Mouse (Mus musculus): ENCODE measurements around the gene Bpifc. TPM values are rescaled to one million over a fixed set of nuclear protein-coding genes. Genes with fewer than 3 reads are reported as not detected.

Gene Bpifc
- polyA plus RNA-seq, 1 experiment from 2014 or later = not detected

- ATAC-seq (no peak), DNase-seq (no peak)
- Histone ChIP-seq H3K9me3 (ENCODE audit: low read length) (no peaks in the 10 kb centered on the region), H3K27me3 (ENCODE audit: insufficient read depth, low read length) (no peaks in the 10 kb centered on the region), H3K36me3 (replicated peaks; ENCODE audit: insufficient read depth, low read length) (no peaks in the 10 kb centered on the region), H3K4me3 (ENCODE audit: low read depth, low read length) (no peak overlapping the region), H3K4me2 (ENCODE audit: low read depth, low read length) (no peak overlapping the region), H3K27ac (ENCODE audit: low read depth) (no peak overlapping the region), H3K9ac (replicated peaks) (no peak overlapping the region), H3K4me1 (ENCODE audit: insufficient read depth) (no peaks in the 10 kb centered on the region)
- TF ChIP-seq CTCF (IDR thresholded peaks at IDR 0.05; ENCODE audit: low read depth) (no peak), EP300 (IDR thresholded peaks at IDR 0.05; ENCODE audit: low read depth) (no peak)
- WGBS (ENCODE audit: insufficient replicate concordance) = 80% methylated on average over 2 of the region's 2 CpGs
These were observed 2.0 kb downstream of the Bpifc start for GRCm38 (mm10) chr10:86009688-86010087.

DNA sequence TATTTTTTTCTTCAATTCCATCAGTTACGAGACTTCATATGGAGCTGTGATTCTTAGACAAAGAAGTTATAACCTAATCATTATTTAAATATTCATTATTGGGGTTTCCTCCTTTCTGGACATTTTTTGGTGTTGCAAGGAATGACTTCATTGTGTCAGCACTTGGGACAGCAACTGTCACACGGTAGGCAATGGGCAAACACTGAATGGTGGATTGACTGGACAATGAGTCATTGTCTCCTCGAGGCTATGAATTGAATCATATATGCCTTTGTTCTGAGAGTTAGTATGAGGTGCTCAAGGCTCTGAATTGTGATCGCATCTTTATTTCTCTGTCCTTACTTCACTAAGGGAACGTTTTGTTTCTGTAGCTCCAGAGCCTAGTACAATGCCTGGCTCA is 5.2 kb downstream of the Bpifc start:
- no peaks in the 10 kb centered on the region for H3K36me3 ChIP-seq (replicated peaks; ENCODE audit: insufficient read depth, low read length)
- 70% methylated on average over 5 of the region's 5 CpGs for WGBS (ENCODE audit: insufficient replicate concordance)
- no peak for DNase-seq
- no peak overlapping the region for H3K9ac ChIP-seq (replicated peaks)
- H3K27me3 ChIP-seq (ENCODE audit: insufficient read depth, low read length) = no peaks in the 10 kb centered on the region
- H3K9me3 ChIP-seq (ENCODE audit: low read length) = no peaks in the 10 kb centered on the region
- no peak for TF ChIP-seq EP300 (IDR thresholded peaks at IDR 0.05; ENCODE audit: low read depth)
- TF ChIP-seq CTCF (IDR thresholded peaks at IDR 0.05; ENCODE audit: low read depth) = no peak
- H3K27ac ChIP-seq (ENCODE audit: low read depth) = no peak overlapping the region
- no peak for ATAC-seq
- no peak overlapping the region for H3K4me3 ChIP-seq (ENCODE audit: low read depth, low read length)
- no peaks in the 10 kb centered on the region for H3K4me1 ChIP-seq (ENCODE audit: insufficient read depth)
- H3K4me2 ChIP-seq (ENCODE audit: low read depth, low read length) = no peak overlapping the region

- no peak overlapping the region for H3K9ac ChIP-seq (replicated peaks)
- DNase-seq (no peak), ATAC-seq (no peak)
- H3K4me3 ChIP-seq (ENCODE audit: low read depth, low read length) = no peak overlapping the region
- H3K27me3 ChIP-seq (ENCODE audit: insufficient read depth, low read length) = no peaks in the 10 kb centered on the region
- no peak overlapping the region for H3K4me2 ChIP-seq (ENCODE audit: low read depth, low read length)
- no peaks in the 10 kb centered on the region for H3K4me1 ChIP-seq (ENCODE audit: insufficient read depth)
- no peak overlapping the region for H3K27ac ChIP-seq (ENCODE audit: low read depth)
- WGBS (ENCODE audit: insufficient replicate concordance) = 85% methylated on average over 4 of the region's 4 CpGs
- H3K36me3 ChIP-seq (replicated peaks; ENCODE audit: insufficient read depth, low read length) = no peaks in the 10 kb centered on the region
- TF ChIP-seq EP300 (IDR thresholded peaks at IDR 0.05; ENCODE audit: low read depth) (no peak), CTCF (IDR thresholded peaks at IDR 0.05; ENCODE audit: low read depth) (no peak)
- no peaks in the 10 kb centered on the region for H3K9me3 ChIP-seq (ENCODE audit: low read length)
These were observed 11.2 kb downstream of the Bpifc start for GRCm38 (mm10) chr10:86000447-86000846.

GRCm38 (mm10) chr10:85994543-85995104 is 17.1 kb downstream of the Bpifc start:
- 62% methylated on average over 5 of the region's 5 CpGs for WGBS (ENCODE audit: insufficient replicate concordance)
- Histone ChIP-seq H3K4me3 (ENCODE audit: low read depth, low read length) (no peak overlapping the region), H3K36me3 (replicated peaks; ENCODE audit: insufficient read depth, low read length) (no peaks in the 10 kb centered on the region), H3K9me3 (ENCODE audit: low read length) (no peaks in the 10 kb centered on the region), H3K4me2 (ENCODE audit: low read depth, low read length) (no peak overlapping the region), H3K4me1 (ENCODE audit: insufficient read depth) (no peaks in the 10 kb centered on the region), H3K27me3 (ENCODE audit: insufficient read depth, low read length) (no peaks in the 10 kb centered on the region), H3K9ac (replicated peaks) (no peak overlapping the region), H3K27ac (ENCODE audit: low read depth) (no peak overlapping the region)
- ATAC-seq (no peak), DNase-seq (no peak)
- TF ChIP-seq EP300 (IDR thresholded peaks at IDR 0.05; ENCODE audit: low read depth) (no peak), CTCF (IDR thresholded peaks at IDR 0.05; ENCODE audit: low read depth) (no peak)

DNA sequence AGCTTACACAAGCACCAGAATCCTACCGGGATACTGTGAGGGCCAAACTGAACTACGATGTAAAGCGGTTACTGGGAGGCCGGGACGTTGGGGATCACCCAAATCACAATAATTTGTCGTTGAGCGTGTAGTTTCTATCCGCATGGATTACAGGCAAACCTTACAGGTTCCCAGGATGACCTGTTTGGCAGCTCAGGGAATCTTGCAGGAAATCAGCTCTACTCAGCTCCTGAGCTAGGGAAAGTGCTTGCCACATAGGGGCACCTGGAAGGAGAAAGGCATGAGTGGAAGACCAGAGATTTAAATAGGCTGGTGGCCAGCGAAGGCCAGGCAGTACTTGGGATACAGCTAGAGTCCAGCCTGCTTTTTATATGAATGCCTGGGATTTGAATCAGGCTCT is 17.9 kb downstream of the Bpifc start:
- Histone ChIP-seq H3K4me1 (ENCODE audit: insufficient read depth) (no peaks in the 10 kb centered on the region), H3K9ac (replicated peaks) (no peak overlapping the region), H3K36me3 (replicated peaks; ENCODE audit: insufficient read depth, low read length) (no peaks in the 10 kb centered on the region), H3K27ac (ENCODE audit: low read depth) (no peak overlapping the region), H3K27me3 (ENCODE audit: insufficient read depth, low read length) (no peaks in the 10 kb centered on the region), H3K4me2 (ENCODE audit: low read depth, low read length) (no peak overlapping the region), H3K4me3 (ENCODE audit: low read depth, low read length) (no peak overlapping the region), H3K9me3 (ENCODE audit: low read length) (no peaks in the 10 kb centered on the region)
- DNase-seq (no peak), ATAC-seq (no peak)
- WGBS (ENCODE audit: insufficient replicate concordance) = 88% methylated on average over 9 of the region's 9 CpGs
- no peak for TF ChIP-seq EP300 (IDR thresholded peaks at IDR 0.05; ENCODE audit: low read depth)
- no peak for TF ChIP-seq CTCF (IDR thresholded peaks at IDR 0.05; ENCODE audit: low read depth)

GRCm38 (mm10) chr10:85992412-85992811 is 19.3 kb downstream of the Bpifc start:
- 35% methylated on average over 4 of the region's 4 CpGs for WGBS (ENCODE audit: insufficient replicate concordance)
- no peak for ATAC-seq

More at GRCm38 (mm10) chr10:85992412-85992811, 19.3 kb downstream of the Bpifc start:
- Histone ChIP-seq H3K36me3 (replicated peaks; ENCODE audit: insufficient read depth, low read length) (no peaks in the 10 kb centered on the region), H3K27me3 (ENCODE audit: insufficient read depth, low read length) (no peaks in the 10 kb centered on the region), H3K4me3 (ENCODE audit: low read depth, low read length) (no peak overlapping the region), H3K9me3 (ENCODE audit: low read length) (no peaks in the 10 kb centered on the region), H3K27ac (ENCODE audit: low read depth) (no peak overlapping the region), H3K9ac (replicated peaks) (no peak overlapping the region), H3K4me1 (ENCODE audit: insufficient read depth) (no peaks in the 10 kb centered on the region), H3K4me2 (ENCODE audit: low read depth, low read length) (no peak overlapping the region)
- DNase-seq = no peak
- TF ChIP-seq CTCF (IDR thresholded peaks at IDR 0.05; ENCODE audit: low read depth) = no peak
- TF ChIP-seq EP300 (IDR thresholded peaks at IDR 0.05; ENCODE audit: low read depth) = no peak

Measured in liver, postnatal 0 days (tissue).